Mouse (Mus musculus) kidney, embryonic 15.5 days (tissue): ENCODE data around the gene Psmd5. TPM values are rescaled to one million over a fixed set of nuclear protein-coding genes. Genes with fewer than 3 reads are reported as not detected.
A peak's percentile ranks its signal among the peaks of the same experiment; 100 is the strongest.
"Not testable (repeated sequence)": the region's sequence is repeated elsewhere in the genome, so short reads cannot be mapped to it uniquely, and the experiment has no call there.

Experiments
- ATAC-seq: fragments of 200-750 bp; cut with Nextera tagmentation; replicated peaks from 2 replicates; pipeline ENCODE4 v1.8.0; 2017; ENCODE audit warnings: moderate TSS enrichment; ENCODE audit not compliant: low FRiP score
- H3K27ac ChIP-seq: fragments of 300-500 bp; sonication (generic); 2 replicates; pipeline ENCODE4 v1.5.1; 2015; ENCODE audit warnings: mild to moderate bottlenecking, inconsistent platforms
- H3K27me3 ChIP-seq: fragments of 300-500 bp; sonication (generic); 2 replicates; pipeline ENCODE4 v1.6.1; 2015; ENCODE audit warnings: inconsistent platforms
- H3K36me3 ChIP-seq: fragments of 300-500 bp; sonication (generic); 2 replicates; pipeline ENCODE4 v1.6.1; 2015; ENCODE audit warnings: inconsistent platforms
- H3K4me1 ChIP-seq: fragments of 300-500 bp; sonication (generic); 2 replicates; pipeline ENCODE4 v1.6.1; 2015; ENCODE audit warnings: inconsistent platforms
- H3K4me2 ChIP-seq: fragments of 300-500 bp; sonication (generic); 2 replicates; pipeline ENCODE4 v1.6.1; 2015; ENCODE audit warnings: moderate library complexity, mild to moderate bottlenecking, inconsistent platforms
- H3K4me3 ChIP-seq: fragments of 300-500 bp; sonication (generic); replicated peaks from 2 replicates; pipeline ENCODE4 v1.5.1; 2015; ENCODE audit warnings: mild to moderate bottlenecking, inconsistent platforms
- H3K9ac ChIP-seq: fragments of 300-500 bp; sonication (generic); 2 replicates; pipeline ENCODE4 v1.6.1; 2015; ENCODE audit warnings: mild to moderate bottlenecking, inconsistent platforms
- H3K9me3 ChIP-seq: fragments of 300-500 bp; sonication (generic); replicated peaks from 2 replicates; pipeline ENCODE4 v1.6.1; 2016; ENCODE audit warnings: inconsistent platforms
- WGBS: fragments of 180-500 bp; shearing (Covaris S2); methylation state at CpG from one replicate; pipeline ENCODE4 v1.1.7; 2015; ENCODE audit warnings: mixed read lengths; 5-methylcytosine and 5-hydroxymethylcytosine counted together
- polyA plus RNA-seq: library from polyadenylated mRNA; unstranded; fragments of >200 nt; fragmentation: Nextera tagmentation; extraction: Ambion mirVana; gene quantifications from 2 replicates; pipeline ENCODE4 v1.2.1, GENCODE M21; 2015

Psmd5 gene
- polyA plus RNA-seq, 1 experiment from 2014 or later, result 116 TPM

DNA sequence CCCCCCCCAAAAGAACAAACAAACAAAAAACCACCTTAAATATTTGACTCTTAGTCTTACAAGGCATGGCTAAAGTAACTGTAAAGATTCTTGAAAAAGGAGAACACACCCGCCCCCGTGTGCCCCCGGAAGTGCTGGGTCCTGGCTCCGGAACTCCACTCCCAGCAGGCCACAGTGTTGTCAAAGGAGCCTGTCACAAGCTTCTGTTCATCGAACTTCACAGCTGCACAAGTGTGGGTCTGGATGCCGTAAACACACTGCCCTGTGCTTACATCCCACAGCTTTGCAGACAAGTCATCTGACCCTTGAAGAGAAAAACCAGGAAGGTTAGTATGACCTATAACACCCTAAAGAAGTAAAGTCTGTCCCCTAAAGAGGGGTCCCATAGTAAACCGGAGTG is 62.1 kb downstream of the Psmd5 start:
- no peak overlapping the region for H3K27ac ChIP-seq
- peaks cover 92% of the 10 kb centered on the region for H3K36me3 ChIP-seq
- no peaks in the 10 kb centered on the region for H3K27me3 ChIP-seq
- 76% methylated on average over 7 of the region's 7 CpGs for WGBS
- H3K4me3 ChIP-seq, result no peak overlapping the region
- no peak for ATAC-seq
- H3K4me2 ChIP-seq, result no peak overlapping the region
- H3K9me3 ChIP-seq, result no peaks in the 10 kb centered on the region
- H3K4me1 ChIP-seq, result no peaks in the 10 kb centered on the region
- H3K9ac ChIP-seq, result no peak overlapping the region

DNA sequence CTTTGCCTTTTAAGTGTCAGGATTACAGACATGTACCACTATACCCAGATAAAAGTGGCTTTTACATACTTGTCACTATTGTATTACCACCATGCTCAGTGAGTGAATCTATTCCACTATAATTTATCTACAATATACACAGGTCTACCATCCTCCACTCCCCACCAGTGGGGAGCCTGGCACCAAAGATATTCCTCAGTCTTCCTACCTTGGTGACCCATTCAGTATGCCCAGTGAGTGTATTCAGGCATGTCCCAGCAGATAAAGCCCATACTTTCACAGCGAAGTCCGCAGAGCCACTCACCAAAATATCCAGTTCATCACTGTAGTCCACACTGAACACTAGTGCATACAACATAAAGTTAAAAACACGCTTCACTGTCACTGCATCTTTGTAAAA is 64.0 kb downstream of the Psmd5 start:
- no peak overlapping the region for H3K9ac ChIP-seq
- no peak for ATAC-seq
- no peaks in the 10 kb centered on the region for H3K9me3 ChIP-seq
- H3K4me2 ChIP-seq, result no peak overlapping the region
- WGBS, result 94% methylated on average over 3 of the region's 3 CpGs
- H3K4me1 ChIP-seq, result peaks cover 2% of the 10 kb centered on the region; the same call in 1 of the 2 replicates
- peaks cover 86% of the 10 kb centered on the region for H3K36me3 ChIP-seq
- H3K27ac ChIP-seq, result no peak overlapping the region
- H3K4me3 ChIP-seq, result no peak overlapping the region
- H3K27me3 ChIP-seq, result no peaks in the 10 kb centered on the region

DNA sequence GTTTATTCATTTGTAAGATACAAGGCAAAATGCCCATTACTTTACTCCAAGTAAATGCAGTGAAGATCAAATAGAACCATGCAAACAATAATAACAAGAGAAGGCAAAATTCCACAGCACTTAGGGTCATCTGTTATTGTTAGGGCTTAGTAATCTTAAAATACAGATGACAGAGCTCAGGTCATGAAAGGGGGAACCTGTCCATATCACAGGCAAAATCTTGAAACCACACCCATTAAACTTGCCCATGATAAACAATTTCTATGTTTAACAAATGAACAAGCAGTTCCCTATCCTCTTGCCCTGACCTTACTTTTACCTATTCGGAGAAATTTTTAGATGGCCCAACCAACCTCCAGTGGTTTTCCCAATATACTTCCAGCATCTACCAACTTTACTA is 65.2 kb downstream of the Psmd5 start:
- no peak overlapping the region for H3K4me3 ChIP-seq
- no peak overlapping the region for H3K9ac ChIP-seq
- WGBS, result 97% methylated on average over 1 of the region's 1 CpGs
- H3K4me1 ChIP-seq, result peaks cover 10% of the 10 kb centered on the region; the same call in 1 of the 2 replicates
- no peaks in the 10 kb centered on the region for H3K27me3 ChIP-seq
- H3K36me3 ChIP-seq, result peaks cover 83% of the 10 kb centered on the region
- no peaks in the 10 kb centered on the region for H3K9me3 ChIP-seq
- no peak for ATAC-seq
- no peak overlapping the region for H3K27ac ChIP-seq
- H3K4me2 ChIP-seq, result no peak overlapping the region

DNA sequence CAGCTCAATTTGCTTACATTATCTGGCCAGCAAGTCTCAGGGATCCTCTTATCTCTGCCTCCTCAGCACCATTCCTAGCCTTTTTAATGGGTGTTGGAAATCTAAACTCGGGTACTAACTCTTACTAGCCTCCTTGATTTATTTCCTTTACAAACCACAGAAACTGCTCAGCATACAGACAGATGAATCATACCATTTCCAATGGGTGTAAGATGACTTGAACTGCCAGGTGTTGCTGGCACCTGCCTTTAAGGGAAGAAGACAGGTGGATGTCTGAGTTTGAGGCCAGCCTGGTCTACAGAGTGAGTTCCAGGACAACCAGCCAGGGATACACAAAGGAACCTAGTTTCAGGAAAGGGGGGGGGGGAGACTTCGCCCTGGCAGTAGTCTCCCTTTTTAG is 66.7 kb downstream of the Psmd5 start:
- peaks cover 68% of the 10 kb centered on the region for H3K36me3 ChIP-seq
- H3K4me2 ChIP-seq, result no peak overlapping the region
- no peaks in the 10 kb centered on the region for H3K27me3 ChIP-seq
- H3K27ac ChIP-seq, result no peak overlapping the region
- H3K9ac ChIP-seq, result no peak overlapping the region
- ATAC-seq, result no peak
- no peak overlapping the region for H3K4me3 ChIP-seq
- WGBS, result 62% methylated on average over 2 of the region's 2 CpGs
- H3K9me3 ChIP-seq, result no peaks in the 10 kb centered on the region
- H3K4me1 ChIP-seq, result peaks cover 23% of the 10 kb centered on the region

DNA sequence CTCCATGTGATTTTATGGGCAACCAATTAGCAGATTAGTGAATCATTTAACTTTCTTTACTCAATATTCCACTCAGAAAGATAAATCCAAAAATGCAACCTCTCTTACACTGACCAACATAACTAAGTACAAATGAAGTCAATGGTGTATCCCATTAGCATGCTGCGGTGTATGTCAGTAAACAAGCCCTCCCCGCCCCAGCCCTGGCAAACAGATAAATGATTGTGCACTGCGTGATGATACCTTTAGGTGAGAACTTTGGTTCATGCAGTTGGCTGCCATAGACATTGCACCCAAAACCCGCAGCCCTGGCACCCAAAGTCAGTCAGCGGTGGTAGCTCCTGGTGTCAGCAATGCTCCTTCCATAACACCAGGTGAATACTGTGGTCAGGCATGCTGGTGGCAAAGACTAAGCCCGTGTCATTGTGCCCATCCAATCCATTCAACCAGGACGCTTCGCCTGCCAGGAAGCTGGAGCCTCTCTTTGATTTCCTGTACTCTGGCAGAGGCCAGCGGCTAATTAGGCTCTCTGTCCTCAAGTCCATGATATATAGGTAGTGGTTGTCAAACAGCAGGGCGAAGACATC is 69.3 kb downstream of the Psmd5 start:
- H3K27ac ChIP-seq, result no peak overlapping the region
- H3K9me3 ChIP-seq, result no peaks in the 10 kb centered on the region
- H3K4me2 ChIP-seq, result no peak overlapping the region
- WGBS, result 78% methylated on average over 10 of the region's 10 CpGs
- H3K36me3 ChIP-seq, result peaks cover 43% of the 10 kb centered on the region
- H3K27me3 ChIP-seq, result no peaks in the 10 kb centered on the region
- H3K9ac ChIP-seq, result no peak overlapping the region
- peaks cover 25% of the 10 kb centered on the region for H3K4me1 ChIP-seq
- no peak overlapping the region for H3K4me3 ChIP-seq
- ATAC-seq, result no peak

GRCm38 (mm10) chr2:34804815-34805214 is 70.0 kb downstream of the Psmd5 start:
- no peak for ATAC-seq

GRCm38 (mm10) chr2:34804172-34804571 is 70.6 kb downstream of the Psmd5 start:
- Histone ChIP-seq H3K4me3 (no peak overlapping the region), H3K27ac (no peak overlapping the region), H3K9ac (no peak overlapping the region), H3K27me3 (no peaks in the 10 kb centered on the region), H3K9me3 (no peaks in the 10 kb centered on the region), H3K4me1 (peaks cover 31% of the 10 kb centered on the region), H3K4me2 (0 out of 2 replicates have a peak overlapping the region, but pooled peaks have one; percentile 47), H3K36me3 (peaks cover 36% of the 10 kb centered on the region)
- no peak for ATAC-seq
- 92% methylated on average over 2 of the region's 2 CpGs for WGBS

More at GRCm38 (mm10) chr2:34804815-34805214, 70.0 kb downstream of the Psmd5 start:
- no peak overlapping the region for H3K4me3 ChIP-seq
- H3K27me3 ChIP-seq, result no peaks in the 10 kb centered on the region
- no peak overlapping the region for H3K4me2 ChIP-seq
- no peaks in the 10 kb centered on the region for H3K9me3 ChIP-seq
- peaks cover 31% of the 10 kb centered on the region for H3K4me1 ChIP-seq
- H3K36me3 ChIP-seq, result peaks cover 39% of the 10 kb centered on the region
- no peak overlapping the region for H3K27ac ChIP-seq
- 73% methylated on average over 1 of the region's 1 CpGs for WGBS
- H3K9ac ChIP-seq, result no peak overlapping the region

- Histone ChIP-seq H3K4me1 (peaks cover 35% of the 10 kb centered on the region), H3K4me2 (peak overlapping the region; percentile 47), H3K4me3 (peak overlapping the region; percentile 28), H3K27me3 (no peaks in the 10 kb centered on the region), H3K27ac (no peak overlapping the region), H3K36me3 (peaks cover 31% of the 10 kb centered on the region), H3K9me3 (no peaks in the 10 kb centered on the region), H3K9ac (no peak overlapping the region)
- no peak for ATAC-seq
- 72% methylated on average over 3 of the region's 3 CpGs for WGBS
Measured at GRCm38 (mm10) chr2:34803746-34804145, 71.0 kb downstream of the Psmd5 start.

DNA sequence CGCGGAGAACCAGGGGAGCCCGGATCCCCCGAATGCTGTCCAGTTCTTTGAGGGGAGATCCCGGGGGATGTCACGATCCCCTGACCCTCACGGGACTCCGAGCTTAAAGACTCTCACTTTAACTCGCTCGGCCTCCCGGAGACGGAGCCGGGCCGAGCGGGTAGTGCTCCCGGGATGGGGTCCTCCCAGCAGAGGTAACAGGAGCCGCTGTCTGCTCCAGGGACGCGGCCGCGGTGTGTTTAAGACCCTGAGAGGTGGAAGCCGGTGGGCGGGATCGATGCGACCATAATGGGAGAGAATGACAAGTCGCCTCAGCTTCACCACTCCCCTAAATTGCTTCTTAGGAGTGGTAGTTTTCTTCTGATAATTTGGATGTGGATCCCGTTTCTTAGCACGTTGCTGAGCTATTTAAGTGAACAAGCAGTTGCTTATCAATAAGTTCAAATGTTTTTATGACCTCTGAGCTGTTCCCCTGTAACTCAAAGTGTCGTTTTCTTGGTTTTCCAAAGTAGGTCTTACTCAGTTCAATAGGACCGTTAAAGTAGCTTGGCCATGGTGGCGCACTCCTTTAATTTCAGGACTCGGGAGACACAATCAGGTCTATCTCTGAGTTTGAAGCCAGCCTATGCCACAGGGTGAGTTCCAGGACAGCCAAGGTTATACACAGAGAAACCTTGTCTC is 72.1 kb downstream of the Psmd5 start:
- H3K4me2 ChIP-seq, result peak overlapping the region; percentile 67
- H3K27ac ChIP-seq, result peak overlapping the region; percentile 95
- peak; percentile 59 for ATAC-seq
- peak overlapping the region; percentile 89 for H3K9ac ChIP-seq
- 0% methylated on average over 32 of the region's 32 CpGs for WGBS
- H3K4me1 ChIP-seq, result peaks cover 41% of the 10 kb centered on the region
- H3K9me3 ChIP-seq, H3K27me3 ChIP-seq: not testable (repeated sequence)
- peaks cover 22% of the 10 kb centered on the region for H3K36me3 ChIP-seq
- H3K4me3 ChIP-seq, result peak overlapping the region; percentile 74

- 5% methylated on average over 39 of the region's 39 CpGs for WGBS
- H3K9me3 ChIP-seq, result no peaks in the 10 kb centered on the region
- H3K4me3 ChIP-seq, result peak overlapping the region; percentile 74
- peaks cover 41% of the 10 kb centered on the region for H3K4me1 ChIP-seq
- peak overlapping the region; percentile 89 for H3K9ac ChIP-seq
- no peaks in the 10 kb centered on the region for H3K27me3 ChIP-seq
- H3K27ac ChIP-seq, result peak overlapping the region; percentile 95
- peak; percentile 95 for ATAC-seq
- H3K4me2 ChIP-seq, result peak overlapping the region; percentile 67
- H3K36me3 ChIP-seq, result peaks cover 21% of the 10 kb centered on the region
Measured at GRCm38 (mm10) chr2:34801516-34802482, 73.0 kb downstream of the Psmd5 start.

GRCm38 (mm10) chr2:34800371-34800770 is 74.4 kb downstream of the Psmd5 start:
- 80% methylated on average over 7 of the region's 7 CpGs for WGBS

More at GRCm38 (mm10) chr2:34800371-34800770, 74.4 kb downstream of the Psmd5 start:
- peak overlapping the region; percentile 64; the same call in 1 of the 2 replicates for H3K4me3 ChIP-seq
- peak overlapping the region; percentile 86 for H3K27ac ChIP-seq
- H3K4me1 ChIP-seq, result peaks cover 35% of the 10 kb centered on the region
- ATAC-seq, result no peak
- no peaks in the 10 kb centered on the region for H3K9me3 ChIP-seq
- H3K9ac ChIP-seq, result peak overlapping the region; percentile 60; the same call in 1 of the 2 replicates
- peak overlapping the region; percentile 59 for H3K4me2 ChIP-seq
- H3K27me3 ChIP-seq, result no peaks in the 10 kb centered on the region
- peaks cover 19% of the 10 kb centered on the region for H3K36me3 ChIP-seq
